Mouse (Mus musculus) adrenal gland, postnatal 36 days (tissue): Measurements from ENCODE around the gene Plppr1. TPM values are rescaled to one million over a fixed set of nuclear protein-coding genes. Genes with fewer than 3 reads are reported as not detected.

Experiments
- DNase-seq, 2 experiments: peaks; one replicate each; pipeline ENCODE4 v3.0.0; 2021; ENCODE audit warnings: mixed read lengths in 1 of 2
- total RNA-seq, 2 experiments: library from RNA; stranded (reverse); gene quantifications; 2 replicates each; pipeline ENCODE4 v1.2.3; 2021

The Plppr1 gene
- total RNA-seq, 2 experiments from 2014 or later, result 0.10 TPM; not detected in 1

DNA sequence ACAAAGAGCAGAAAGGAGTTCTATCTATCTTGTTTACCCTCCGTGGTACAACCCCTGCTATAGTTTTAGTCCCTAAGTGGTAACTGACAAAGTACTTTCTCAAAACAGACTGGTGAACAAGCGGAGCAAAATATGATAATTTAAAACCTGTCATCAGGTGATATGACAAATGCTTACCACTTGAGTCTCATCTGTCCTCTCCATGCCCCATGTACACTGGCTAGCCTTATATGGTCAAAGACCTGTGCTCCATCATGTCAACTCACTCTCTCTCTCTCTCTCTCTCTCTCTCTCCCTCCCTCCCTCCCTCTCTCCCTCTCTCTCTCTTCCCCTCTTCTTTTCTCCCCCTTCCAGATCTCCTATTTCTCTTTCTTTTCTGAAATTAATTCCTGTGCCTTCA is 59.8 kb downstream of the Plppr1 start:
- no peak for DNase-seq

DNA sequence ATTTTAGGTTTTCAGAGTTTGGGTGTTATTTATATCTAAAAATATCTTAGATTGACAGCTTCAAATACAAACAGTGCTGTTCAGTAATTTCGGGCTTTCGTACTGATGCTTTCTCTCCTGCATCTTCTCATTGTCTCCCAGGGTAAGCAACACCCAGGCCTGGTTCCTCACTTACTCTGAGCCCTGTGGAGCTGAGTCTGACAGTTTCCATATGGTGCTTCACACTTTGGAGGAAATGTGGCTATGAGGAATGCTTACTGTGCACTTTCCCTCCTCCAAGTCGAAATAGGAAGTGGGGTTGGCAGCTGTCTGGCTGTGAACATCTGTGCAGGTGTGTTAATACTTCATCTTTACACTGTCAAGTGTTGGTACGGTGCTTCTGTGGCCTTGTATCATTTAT is 85.7 kb downstream of the Plppr1 start:
- no peak for DNase-seq

DNA sequence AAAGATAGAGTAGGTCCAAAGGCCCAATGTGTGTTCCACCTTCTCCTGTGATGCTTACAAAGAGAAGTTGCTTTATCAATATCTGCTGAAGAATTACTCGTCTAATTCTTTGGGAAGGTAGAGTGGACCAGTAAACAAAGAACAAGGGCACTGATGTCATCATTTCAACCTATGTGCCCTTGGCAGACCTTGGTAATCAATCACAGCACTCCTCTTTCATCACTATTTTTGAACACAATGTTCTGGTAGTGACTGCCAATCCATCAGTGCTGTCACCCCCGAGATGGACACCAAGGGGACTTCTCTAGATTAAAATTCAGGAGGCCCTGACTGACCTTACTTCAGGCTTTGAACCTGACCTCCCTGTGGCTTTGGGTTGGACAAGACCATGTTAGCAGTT is 89.7 kb downstream of the Plppr1 start:
- DNase-seq, result no peak

DNA sequence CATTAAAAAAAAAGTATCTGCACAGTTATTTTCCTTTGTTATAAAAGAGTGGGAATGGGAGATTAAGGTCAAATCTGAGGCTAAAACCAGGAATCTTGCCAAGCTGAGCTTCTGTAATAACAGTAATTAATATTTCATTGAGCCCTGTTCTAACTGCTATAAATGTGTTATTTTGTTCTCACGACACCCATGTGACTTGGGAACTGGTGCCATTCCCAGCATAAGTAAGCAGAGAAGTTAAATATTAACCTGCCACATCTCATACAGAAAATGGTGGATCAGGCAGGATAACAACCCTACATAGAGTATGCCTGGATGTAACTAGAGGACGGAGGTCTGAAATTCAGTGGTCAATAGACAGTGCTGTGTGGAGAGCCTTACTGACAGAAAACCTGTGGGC is 90.2 kb downstream of the Plppr1 start:
- no peak for DNase-seq

DNA sequence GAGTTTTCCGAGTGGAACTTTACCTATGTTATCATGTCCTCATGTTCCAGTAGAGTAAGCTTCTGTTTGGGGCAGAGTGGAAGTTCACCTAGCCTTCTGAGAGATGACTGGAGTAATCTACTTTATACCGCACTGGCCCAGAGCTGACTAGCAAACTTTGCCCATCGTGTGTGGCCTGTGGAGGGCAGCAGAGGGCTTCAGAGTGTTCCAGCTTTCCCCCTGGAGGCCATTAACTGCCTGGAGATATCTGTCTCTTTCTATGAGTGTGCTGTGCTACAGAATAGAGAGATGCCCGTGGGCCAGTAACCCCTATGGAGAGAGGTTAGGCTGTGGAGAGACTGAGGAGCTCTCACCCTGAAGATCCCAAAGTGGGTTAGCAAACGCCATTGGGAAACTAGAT is 94.8 kb downstream of the Plppr1 start:
- DNase-seq, result peak; percentile 56 to 68

DNA sequence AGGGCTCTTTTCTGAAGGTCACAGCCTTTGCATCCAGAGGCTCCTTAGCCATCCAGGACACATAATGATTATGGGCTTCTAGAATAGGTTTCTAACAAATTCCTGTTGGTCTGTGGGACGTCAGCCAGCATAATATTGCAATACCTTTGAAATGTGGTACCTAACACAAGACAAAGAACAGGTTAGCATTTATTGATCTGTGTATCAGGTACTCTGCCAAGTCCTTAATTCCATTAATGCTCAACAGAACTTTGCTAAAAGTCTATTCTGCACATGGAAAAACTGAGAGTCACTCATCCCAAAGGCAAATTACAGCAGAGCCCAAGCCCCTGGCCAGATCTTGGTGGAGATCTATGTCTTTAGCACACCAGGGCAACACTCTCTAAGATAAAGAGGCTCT is 97.7 kb downstream of the Plppr1 start:
- DNase-seq, result no peak

DNA sequence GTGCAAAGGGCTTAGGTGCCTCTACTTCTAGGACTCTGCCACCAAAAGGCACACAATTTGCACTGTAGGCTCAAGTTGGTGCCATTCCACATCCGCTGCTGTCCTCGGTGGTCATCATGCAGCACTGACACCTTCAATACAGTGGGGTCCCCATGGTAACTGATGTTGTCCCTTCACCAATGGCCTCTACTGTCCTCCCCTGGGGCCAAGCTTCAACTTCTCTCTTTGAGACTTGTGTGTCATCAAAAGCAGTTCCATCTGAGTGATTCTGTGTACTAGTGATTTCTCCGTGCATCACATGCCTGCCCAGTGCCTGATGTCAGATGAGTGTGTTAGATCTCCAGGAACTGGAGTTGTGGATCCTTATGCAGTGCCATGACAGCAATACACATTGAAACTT is 104.2 kb downstream of the Plppr1 start:
- DNase-seq, result no peak

DNA sequence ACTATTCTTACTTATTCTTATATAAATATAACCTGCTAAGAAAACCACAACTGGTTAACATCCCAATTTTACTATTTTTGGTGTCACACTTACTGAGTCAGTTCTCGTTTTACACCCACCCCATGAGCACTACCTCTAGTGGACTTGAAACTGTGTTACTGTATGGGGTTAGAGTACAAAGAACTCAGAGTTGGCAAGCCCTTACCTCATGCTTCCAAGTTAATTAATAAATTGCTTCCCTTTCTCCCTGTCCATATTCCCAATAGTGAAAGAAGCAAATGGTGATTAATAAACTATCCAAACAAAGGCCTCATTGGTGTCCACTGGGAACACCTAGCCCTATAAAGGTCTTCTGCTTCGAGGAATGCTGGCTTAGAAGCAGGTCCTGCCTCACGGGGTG is 107.3 kb downstream of the Plppr1 start:
- no peak for DNase-seq

DNA sequence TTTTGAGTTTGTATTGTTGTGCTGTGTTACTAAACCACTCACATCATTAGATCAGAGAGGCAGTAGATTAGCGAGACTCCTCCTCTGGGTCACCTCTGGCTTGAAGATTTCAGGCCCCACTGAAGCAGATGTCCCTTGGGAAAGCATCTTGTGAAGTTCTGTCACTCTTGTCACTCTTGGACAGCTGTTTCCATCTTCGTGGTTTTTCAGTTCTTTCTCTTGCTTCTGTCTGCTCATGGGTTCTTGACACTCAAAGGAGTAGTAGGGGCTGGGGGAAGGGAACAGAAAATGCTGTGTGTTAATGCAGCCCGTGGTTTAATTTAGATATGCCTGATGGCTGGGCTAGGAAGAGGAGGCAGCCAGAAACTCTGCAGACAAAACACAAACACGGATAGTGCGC is 108.0 kb downstream of the Plppr1 start:
- DNase-seq, result no peak

DNA sequence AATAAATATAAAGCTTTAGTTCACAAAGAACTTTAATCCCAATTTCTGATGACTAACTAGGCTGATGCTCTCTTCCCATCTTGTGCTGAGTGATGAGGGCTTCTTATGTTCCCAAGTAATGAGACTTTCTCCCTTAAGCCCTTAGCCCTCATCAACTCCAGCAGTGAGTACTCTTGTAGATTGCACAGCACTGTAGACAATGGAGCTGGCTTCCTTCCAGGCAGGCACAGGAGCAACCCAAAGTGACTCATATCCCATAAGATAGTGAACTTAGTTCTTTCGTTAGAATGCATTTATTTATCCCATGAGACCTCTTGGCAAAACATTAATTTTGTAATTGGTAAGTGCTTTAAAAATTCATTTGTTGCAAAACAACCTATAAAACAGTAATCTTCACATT is 110.4 kb downstream of the Plppr1 start:
- peak; percentile 5 to 13 for DNase-seq

DNA sequence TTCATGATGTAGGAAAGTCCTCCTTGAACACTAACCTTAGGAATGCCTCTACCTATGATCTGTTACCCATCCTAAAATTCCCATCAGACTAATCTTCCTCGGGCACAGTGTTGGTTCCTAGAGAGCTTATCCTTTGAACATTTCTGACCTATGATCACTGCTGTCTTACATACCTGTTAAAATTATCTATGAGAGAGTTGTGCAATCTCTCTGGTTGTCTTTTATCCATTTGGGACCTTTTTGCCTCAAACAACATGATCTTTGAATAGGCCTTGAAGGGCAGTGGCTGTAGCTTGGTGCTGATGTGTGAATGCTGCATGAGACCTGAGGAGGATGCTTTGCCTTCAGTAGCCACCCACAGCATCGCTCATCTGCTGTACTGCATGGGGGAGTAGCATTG is 119.0 kb downstream of the Plppr1 start:
- DNase-seq, result no peak

DNA sequence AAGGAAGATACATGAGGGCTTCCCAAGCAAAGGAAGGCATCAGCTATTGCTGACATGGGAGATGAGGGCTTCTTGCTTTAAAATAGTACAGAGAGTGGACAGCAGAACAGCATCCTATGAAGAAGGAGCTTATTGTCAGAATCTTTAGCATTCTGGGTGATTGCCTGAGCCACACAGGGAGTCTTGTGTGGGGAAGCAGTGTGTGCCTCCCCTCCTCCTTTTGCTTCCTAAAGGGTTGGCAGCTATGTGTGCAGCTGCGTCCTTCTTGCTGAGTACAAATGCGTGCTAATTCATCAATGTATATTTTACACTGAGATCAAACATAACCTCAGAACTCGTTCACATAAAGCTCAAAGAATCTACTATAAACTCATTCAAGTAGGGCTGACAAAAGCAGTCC is 119.8 kb downstream of the Plppr1 start:
- DNase-seq, result no peak

DNA sequence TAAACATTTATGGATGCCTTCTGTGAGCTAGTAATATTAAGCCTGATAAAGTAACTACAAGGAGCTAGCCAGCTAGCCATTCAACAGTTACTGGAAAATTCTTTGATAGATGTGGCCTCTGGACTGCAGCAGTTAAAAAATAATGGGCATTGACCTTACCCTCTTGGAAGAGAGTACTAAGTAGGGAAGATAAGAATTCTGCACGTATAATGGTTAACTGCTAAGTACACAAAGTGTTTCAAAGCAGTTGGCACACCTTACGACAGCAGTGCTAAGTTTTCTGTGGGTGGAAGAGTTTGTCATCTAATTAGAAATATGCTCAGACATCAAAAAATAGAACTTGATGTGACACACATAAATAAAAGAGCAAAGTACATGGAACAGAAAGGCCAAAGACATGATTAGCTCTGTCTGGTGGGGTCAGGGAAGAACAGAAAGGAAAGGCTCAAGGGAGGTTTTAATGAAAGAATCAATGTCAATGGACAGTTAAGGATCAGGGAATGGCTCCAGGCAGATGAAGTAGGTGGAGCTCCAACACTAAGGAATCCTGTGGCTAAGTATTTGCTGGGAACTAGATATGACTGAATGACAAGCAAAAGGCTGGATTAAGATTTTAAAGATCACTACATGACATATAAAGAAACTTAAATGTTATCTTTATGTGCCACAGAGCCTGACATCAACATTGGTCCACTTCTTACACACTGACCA is 120.6 kb downstream of the Plppr1 start:
- no peak for DNase-seq

DNA sequence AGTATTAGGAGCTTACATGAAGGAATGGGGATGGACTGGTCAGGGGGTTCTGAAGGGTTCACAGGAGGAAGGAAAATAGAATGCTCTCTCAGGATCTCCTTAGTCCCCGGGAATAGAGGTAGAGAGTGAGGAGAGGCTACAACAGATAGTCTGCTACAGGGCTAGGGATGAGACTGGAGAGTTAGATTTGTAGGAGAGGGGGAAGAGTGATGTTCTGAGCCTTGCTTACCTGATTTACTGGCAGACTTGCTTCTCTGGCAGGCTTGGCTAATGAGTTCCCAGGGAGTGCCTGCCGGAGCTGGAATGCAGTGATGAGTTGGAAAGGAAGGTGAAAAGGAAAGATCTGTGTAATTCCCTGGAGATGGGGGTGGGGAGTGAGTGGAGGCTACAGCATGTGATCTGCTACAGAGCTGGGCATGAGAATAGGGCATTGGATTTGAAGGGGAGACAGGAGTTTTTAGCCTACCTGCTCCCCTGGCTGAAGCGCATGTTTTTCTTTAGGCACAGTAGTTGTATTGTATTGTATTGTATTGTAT is 131.0 kb downstream of the Plppr1 start:
- no peak for DNase-seq

DNA sequence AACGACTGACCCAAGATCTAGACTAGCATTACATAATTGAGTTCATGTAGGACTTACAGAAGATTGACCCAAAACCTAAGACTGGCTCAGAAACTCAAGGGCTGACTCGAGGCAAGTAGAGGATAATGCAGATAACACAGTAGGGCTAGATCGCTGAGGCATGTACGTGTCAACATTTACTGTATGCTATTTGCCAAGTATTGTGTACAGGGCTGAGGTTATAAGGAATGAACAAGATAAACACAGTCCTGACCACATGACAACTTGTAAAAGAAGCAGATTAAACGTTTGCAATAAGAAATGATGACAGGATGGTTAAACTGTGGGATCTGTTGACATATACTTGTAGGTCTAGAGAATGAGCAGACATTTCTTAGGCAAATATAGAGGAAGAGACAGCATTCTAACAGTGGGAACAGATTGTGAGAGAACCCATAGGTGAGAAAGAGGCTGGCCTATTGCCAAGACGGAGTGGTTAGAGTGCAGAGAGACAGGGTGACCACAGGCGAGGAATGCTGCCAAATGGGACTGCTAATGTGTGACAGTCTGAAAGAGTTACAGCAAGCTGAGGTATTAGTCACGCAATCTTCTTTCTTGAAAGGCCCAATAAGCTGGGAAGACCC is 138.2 kb downstream of the Plppr1 start:
- peak; percentile 2 to 4 for DNase-seq

DNA sequence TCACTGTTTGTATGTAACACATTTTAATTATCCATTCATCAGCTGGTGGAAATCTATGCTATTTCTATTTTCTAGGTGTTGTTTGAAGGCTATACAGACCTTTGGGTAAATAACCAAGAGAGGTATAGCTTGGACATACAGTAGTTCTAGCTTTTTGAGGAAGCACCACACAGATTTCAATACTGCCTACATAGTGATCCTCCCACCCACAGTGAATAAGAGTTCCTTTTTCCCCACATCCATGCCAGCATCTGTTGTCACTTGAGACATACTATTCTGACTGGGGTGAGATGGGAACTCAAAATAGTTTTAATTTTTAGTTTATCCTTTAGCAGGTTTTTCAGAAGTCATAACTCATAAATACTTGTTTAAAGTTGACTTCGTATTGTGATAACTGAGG is 151.4 kb downstream of the Plppr1 start:
- DNase-seq, result no peak

DNA sequence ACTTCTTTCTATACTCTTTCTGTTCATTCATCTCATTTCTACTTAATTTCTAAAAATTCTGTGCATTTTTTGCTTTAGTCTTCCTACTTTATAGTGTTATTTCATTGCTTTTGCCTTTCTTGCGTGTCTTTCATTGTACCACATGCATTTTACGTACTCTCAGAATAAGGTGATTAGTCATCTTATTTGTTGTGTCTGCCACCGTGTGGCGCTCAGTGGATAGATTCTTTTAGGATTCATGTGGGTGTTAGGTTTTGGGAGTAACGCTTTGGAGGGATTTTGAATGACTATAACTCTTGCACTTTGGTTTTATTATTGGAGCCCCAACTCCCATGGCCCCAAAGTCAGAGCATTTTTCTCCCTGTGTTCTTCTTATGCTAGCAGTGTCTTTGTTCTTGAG is 152.5 kb downstream of the Plppr1 start:
- no peak for DNase-seq

DNA sequence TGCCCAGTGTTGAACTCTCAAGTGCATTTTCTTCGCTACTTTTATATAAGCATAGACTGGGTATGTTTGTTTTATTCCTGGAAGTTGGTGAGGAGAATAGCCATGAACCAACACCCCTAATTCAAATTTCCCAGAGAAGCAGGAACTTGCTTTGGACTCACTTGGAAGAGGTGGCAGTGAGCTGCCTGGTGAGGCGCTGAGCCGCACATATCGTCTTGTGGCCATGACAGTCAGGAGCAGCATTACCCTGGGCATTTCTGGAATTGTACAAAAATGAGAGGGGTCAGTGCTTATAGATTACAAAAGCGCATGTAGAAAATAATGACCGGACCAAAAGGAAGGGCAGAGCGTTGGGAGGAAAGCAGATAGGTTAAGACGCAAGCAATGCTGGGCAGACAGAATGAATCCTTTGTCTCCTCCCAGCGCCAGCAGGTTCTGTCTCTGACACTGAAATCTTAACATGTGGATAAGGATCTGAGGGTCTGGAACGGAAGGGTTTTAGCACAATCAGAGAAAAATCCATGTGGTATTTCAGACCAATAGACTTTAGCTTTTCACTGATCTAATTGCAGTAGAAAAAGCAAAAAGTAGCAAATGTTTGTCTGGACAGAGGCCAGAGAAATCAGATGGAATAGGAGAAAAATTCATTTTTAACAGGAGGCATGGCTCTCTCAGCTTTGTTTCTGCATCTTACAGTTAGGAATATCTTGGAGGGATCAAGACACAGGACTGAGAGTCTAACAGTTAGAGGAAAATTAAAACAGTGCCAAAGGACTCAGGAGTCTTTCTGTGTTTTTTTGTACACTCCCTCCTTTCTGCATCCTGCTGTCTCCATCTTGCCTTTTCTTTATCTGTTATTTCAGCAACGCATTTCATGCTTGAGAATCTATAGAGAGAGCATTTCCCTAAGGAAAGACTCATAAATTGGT is 153.8 kb downstream of the Plppr1 start:
- no peak for DNase-seq

DNA sequence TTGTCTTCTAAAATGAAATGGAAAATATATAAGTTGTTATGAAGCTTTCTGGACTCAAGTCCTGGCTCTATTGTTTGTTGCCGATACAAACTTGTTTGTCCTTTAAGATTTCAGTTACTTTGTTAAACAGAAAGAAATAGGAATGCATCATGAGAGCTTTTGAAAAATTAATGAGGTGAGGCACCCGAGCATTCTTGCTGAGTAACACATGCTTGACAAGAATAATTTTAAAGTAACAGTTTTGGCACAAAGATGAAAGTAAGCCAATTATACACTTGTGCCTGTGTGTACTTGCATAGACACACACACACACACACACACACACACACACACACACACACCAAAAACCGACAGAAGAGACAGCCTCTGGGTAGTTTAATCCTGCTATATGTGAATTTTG is 155.3 kb downstream of the Plppr1 start:
- no peak for DNase-seq

DNA sequence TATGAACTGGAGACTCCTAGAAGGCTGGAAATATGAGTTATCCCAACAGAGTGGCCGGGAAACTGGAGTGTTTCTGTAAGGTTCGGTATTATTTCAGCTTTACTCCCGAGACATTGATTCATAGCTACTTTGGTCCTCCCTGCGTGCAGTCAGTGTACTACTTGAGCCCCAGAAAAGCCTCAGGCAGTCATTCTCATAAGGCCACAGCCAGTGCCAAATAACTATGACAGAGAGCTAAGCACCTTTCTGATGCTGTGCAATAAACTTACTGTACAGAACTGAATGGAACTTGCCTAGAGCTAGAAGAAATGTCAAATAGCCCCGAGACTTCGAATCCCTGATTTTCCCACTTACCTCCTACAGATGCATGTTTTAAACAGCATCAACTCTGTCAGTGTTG is 164.4 kb downstream of the Plppr1 start:
- DNase-seq, result no peak

DNA sequence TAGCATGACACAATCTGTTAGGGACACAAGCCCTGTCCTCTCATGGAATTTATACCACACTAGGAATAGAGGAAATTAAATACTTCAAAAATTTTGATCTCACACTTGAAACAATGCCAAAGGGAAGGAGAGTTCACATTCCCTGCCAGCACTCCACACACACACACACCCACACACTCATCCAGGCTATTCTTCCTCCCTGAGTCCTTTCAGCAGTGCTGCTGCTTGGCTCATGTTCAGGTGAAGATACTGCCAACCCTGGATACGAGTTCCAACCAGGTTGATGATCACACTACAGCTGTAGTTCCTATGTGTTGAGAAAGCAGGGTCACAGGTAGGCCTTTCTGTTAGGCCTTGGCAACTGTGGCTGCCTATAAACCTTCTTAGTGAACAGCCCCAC is 165.9 kb downstream of the Plppr1 start:
- DNase-seq, result no peak

DNA sequence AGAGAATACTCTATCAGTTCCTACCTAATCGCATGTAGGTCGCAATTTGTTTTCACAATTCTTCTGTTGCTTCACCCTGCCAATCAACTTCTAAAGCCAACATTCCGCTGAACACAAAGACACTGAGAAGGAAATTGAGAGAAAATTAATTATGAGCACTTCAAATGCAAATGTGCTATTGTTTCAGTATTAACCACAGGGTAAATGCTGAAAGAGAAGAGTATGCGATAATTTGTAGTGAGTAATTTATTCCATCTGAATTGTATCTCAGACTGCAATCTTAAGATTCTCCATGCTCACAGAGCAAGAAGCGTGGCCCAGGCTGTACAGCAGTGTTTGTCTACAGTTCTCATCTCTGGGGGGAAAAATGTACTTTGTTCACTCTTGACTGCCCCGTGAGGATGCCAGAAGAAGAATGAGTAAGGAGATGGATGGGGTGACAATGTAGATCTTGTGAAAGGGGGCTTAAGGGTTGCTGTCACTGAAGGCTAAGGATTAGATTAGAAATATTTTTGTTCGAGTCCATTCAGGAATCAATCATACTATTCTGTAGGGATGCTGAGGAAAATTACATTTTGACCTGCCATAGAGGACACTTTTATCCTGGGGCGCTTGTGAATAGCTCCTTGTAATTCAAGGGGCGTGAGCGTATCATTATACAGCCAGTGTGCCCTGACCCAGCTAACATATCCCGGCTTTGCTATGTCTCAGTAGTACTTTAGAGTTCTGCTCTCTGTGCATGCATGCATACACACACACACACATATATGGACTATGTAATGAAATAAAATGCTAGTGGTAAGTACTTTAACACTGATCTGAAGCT is 173.3 kb downstream of the Plppr1 start:
- DNase-seq, result no peak
